Mouse (Mus musculus) layer of hippocampus, adult 11-12 months (tissue): ENCODE measurements around the gene Rpl21.
"Not testable (repeated sequence)": the region's sequence is repeated elsewhere in the genome, so short reads cannot be mapped to it uniquely, and the experiment has no call there.

Experiments
- DNase-seq: peaks from one replicate; pipeline ENCODE4 v3.0.0; 2022; ENCODE audit warnings: low spot score

Rpl21 gene

DNA sequence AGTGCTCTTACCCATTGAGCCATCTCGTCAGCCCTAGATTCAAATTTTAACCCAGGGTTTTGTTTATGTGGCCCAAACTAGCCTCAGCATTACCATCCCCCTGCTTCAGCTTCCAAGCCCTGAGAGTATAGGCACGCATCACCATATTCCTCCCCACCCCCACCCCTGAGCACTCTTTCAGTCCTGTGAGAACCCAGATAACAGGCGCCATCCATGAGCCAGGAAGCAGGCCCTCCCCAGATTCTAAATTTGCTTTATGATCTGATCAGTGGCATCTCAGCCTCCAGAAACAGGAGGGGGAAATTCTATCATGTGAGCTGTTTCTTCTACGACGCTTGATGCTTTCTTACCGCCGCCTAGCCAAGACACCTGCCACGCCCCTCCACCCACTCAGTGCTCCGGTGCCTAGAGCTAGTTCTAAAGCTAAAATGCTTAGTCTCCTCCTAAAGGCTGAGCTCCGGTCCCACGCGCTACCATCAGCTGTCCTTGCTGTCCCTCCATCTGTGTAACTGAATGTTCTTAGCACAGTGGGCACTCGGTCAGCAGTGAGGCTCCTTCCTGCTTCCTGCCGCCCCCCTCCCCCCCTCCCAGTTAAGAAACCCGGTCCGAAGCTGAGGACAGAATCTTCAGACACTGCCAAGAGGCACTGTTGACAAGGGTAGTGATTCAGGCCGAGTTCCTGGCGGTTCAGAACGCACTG lies 34.7 kb downstream of the Rpl21 start:
- DNase-seq: peak; percentile 76

DNA sequence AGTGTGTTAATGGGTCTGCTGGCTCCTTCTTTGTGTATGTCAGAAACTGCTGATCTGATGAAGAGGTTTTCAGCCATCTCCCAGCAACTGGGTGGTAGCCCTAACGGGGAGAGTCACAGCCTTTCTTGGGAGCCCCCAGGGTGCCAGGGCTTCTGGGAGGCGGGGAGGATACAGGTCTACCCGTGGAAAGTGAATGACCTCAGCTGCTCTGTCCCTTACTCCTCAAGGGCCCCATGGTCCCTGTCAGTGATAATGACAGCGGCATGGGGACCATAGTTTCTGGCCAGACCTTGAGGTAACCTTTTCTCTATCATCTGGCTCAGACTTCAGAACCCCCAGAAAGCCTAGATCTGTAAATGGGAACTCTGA lies 35.2 kb downstream of the Rpl21 start:
- no peak for DNase-seq

DNA sequence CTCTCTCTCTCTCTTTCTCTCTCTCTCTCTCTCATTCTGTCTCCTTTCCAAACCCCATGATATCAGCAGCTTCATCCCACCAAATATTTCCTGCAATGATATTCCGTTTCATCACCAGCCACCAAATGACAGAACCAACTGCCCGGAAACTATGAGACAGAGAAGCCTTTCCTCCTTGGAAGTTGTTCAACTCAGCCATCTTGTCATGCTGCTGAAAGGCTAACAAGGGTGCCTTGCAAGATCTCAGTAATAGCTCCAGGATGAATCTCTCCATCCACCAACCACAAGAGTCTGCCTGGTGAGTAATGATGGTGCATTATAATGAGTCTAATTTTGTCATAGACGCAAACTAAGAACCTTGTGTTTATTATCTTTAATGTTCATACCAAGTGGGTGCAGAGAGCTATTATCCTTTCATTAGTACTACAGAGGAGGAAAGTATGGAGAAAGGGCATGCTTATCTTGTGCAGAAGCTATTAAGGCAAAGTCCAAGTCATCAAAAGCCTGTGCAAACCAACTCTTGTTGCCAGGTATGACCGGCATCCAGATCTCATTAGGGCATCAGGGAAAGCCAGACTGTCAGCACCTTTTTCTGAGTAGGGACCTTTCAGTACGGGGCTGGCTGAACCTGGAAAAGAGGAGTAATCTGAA lies 40.4 kb downstream of the Rpl21 start:
- no peak for DNase-seq

DNA sequence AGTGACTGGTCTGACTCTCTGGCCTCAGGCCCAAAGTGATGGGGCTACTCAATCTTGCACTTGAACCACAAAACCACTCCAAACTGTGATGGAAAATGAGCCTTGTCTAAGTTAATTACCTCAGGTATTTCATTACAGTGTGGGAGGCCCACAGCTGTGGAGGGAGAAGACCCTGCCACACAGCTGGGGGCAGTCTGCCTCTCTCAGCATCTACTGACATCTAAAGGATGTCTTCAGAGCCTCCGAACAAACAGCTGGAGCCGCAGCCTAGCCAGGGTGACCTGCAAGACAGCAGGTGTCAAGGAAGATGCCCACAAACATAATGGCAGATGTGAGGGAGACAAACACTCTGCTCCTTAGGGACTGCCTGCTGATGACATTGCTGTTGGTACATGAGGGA lies 43.3 kb downstream of the Rpl21 start:
- DNase-seq: no peak

DNA sequence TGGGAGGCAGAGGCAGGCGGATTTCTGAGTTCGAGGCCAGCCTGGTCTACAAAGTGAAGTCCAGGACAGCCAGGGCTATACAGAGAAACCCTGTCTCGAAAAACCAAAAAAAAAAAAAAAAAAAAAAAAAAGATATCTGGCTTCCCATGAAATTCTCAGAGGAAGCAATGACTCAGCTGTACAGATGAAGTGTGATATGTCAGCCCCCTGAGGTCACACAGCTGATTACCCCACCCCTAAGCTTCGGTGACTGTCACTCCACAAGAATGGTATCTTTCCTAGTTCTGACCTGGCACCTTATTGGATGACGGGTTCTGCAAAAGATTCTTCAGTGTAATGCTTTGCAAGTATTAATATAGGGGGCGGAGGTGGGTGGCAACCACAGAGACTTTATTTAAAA lies 45.2 kb downstream of the Rpl21 start:
- DNase-seq: not testable (repeated sequence)

DNA sequence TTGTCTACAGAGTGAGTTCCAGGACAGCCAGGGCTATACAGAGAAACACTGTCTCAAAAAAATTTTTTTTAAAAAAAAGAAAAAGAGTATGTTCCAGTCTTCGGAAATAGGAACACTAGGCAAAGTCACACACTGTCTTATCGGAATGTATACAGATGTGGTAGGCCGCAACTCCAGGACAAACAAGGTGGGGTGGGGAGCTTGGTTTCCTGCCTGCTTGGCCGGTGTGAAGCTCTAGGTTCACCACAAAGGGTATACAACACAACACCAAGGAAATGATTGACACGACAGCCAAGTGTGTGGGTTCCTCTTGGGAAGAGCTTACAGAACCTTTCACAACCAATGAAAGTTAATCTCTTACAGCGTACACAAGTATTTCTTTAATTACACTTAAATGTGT lies 49.6 kb downstream of the Rpl21 start:
- DNase-seq: no peak

DNA sequence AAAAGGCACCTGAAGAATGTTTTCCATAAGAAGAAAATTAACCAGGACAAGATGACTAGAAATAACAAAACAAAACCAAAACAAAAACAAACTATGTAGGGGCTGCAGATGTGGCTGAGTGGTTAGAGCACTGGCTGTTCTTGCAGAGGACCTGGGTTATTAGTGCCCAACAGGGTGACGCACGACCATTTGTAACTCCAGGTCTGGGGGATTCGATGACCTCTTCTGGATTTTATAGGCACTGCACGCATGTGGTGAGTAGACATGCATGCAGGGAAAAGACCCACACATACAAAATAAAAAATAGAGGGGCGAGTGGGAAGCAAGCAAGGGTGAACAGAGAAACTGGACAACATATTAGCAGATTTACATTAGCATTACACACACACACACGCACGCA lies 50.4 kb downstream of the Rpl21 start:
- no peak for DNase-seq

DNA sequence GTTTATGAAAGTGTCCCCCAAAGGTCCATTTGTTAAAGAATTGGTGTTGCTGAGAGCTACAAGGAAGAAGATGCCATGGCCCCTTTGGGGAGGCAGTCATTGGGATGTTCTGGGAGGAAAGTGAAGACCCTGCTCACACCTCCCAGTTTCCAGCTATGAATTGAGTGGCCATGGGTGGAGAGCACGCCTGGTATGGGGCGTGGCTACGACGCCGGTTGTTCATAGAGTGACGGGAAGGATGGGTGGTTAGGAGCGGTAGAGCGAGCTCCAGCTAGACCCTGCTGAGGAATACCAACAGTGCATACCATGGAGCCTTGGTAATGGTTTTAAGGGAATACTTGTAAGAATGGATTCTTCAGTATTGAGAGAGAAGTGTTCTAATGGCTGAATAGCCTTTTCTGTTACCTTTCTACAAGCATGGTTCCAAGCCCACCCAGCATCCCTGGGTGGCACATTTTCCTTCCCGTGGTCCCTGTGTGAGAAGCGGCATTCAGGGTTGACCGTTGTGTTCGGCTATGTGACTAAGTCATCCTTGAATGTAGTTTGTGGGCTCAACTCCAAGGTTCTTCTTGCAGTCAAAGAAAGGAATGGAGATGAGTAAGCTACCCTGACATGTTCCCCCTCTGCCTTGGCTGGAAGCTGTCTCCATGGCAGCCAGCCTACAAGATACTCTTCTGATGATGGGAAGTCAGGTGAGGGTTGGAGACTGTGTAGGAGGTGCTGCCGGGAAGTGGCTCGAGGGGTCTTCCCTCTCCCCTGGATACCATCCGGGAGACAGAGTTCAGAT lies 51.0 kb downstream of the Rpl21 start:
- DNase-seq: no peak
